Mouse (Mus musculus) thymus, postnatal 0 days (tissue): Measurements from ENCODE around the gene Hoxa9. TPM values are rescaled to one million over a fixed set of nuclear protein-coding genes. Genes with fewer than 3 reads are reported as not detected.

ENCODE experiments used
- DNase-seq: peaks from one replicate; pipeline ENCODE4 v3.0.0-alpha.2; 2015; ENCODE audit warnings: low spot score
- polyA plus RNA-seq: library from polyadenylated mRNA; unstranded; fragments of >200 nt; fragmentation: Nextera tagmentation; extraction: Ambion mirVana; gene quantifications from 2 replicates; pipeline ENCODE4 v1.2.1, GENCODE M21; 2015

Gene Hoxa9
- polyA plus RNA-seq, 1 experiment from 2014 or later: 0.81 TPM

GRCm38 (mm10) chr6:52217895-52218642, 12.8 kb downstream of the Hoxa9 start:
- DNase-seq: no peak

DNA sequence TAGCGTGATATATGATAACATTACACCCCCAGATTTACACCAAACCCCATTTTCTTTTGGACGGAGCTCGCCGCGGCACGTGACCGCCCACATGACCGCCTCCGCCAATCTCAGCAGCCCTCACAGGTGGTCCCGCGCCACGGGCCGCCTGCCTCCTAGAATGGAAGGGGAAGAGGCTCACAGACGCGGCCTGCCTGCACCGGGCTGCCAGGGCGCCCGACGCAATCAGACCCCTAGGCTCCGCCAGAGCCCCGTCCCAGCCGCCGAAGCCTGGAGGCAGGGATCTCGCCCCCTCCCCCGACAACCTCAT, 13.5 kb downstream of the Hoxa9 start:
- peak; percentile 57 for DNase-seq

DNA sequence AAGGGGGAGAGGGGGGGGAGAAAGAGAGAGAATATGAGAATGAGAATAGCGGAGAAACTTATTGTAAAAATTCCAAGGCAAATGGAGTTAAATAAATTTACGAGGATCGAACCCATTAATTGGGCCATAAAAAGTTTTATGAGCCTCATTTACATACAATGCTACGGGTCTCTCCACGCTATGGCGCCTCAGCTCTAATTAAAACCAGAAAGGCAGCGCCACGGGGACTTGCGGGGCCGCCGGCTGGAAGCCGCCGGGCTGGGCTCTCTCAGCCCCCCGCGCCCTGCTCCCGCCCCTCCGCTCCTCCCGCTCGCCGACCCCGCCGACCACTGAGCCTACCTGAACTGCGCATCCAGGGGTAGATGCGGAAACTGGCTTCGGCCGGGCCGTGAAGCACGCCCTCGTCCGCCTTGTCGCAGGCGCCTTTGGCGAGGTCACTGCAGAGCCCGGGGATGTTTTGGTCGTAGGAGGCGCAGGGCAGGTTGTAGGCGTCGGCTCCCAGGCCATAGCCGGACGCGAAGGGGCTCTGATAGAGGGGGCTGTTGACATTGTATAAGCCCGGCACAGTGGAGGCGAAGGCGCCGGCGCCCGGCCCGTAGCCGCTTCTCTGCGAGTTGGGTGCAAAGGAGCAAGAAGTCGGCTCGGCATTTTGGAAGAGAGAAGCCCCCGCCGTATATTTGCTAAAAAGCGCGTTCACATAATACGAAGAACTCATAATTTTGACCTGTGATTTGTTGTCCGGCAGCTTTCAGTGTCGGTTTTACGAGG, 14.0 kb downstream of the Hoxa9 start:
- DNase-seq: no peak

- no peak for DNase-seq
Observed at GRCm38 (mm10) chr6:52215771-52216535, 14.9 kb downstream of the Hoxa9 start.

DNA sequence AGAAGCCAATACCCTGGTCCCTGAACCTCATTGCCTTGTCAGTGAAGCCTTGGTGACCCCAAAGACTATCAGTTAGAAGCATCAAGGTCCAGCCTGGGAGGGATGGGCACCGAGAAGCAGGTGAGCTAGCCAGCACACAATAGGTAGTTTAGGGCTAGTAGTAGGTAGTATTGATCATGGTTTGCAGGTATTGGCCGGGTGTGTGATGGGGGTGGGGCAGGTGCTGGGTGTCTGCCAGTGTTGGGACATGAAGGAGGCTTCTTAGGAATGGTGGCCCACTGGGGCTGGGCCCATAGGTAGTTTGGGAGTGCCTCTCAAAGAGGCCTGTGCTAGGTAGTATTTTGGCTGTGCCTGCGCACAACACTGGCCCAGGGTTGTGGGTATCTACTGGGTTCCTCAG, 15.8 kb downstream of the Hoxa9 start:
- no peak for DNase-seq

DNA sequence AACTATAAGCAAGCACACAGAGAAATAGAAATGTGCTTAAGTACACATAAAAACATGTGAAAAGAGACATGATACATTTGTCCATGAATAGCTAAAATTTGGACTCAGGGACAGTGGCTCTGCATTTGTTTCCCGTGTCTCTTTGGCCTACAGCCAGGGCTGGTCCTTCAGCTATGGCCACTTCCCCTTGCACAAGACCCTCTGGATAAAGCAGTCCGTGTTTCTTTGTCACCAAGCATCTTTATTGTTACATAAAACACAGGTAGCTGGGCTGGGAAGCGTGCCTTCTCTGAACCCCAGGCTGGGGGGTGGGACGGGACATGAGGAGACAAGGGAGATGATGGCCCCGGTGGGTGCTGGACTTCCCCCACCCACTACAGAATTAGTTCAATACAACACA, 16.6 kb downstream of the Hoxa9 start:
- DNase-seq: no peak

- no peak for DNase-seq
Observed at GRCm38 (mm10) chr6:52213119-52213986, 17.5 kb downstream of the Hoxa9 start, which contains the start of the genes Hoxa3 and Gm28308. Hoxa3 (minus strand) TSS chr6:52213336. Gm28308 (minus strand) TSS chr6:52213339.

GRCm38 (mm10) chr6:52212556-52213118, 18.3 kb downstream of the Hoxa9 start:
- DNase-seq: no peak

DNA sequence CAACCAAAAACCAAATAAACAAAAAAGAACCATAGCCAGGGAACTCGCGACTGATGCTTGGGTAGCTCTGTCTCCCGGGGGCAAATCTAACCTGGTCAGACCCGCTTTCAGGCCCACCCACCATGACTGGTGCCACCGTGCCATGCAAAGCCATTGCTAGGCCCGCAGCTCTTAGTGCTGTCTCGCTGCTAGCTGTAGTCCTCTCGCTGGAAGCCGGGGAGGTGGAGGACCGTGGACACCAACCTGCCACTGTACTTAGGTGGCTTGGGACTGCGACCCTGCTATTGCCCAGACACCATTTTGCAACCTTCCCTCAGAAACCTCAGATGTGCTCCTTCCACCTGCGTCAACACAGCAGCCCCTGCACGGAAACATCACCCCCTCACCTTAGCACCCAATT, 18.9 kb downstream of the Hoxa9 start:
- no peak for DNase-seq

- peak; percentile 63 for DNase-seq
Observed at GRCm38 (mm10) chr6:52211170-52211935, 19.5 kb downstream of the Hoxa9 start.

- no peak for DNase-seq
Observed at GRCm38 (mm10) chr6:52209685-52210046, 21.2 kb downstream of the Hoxa9 start.

DNA sequence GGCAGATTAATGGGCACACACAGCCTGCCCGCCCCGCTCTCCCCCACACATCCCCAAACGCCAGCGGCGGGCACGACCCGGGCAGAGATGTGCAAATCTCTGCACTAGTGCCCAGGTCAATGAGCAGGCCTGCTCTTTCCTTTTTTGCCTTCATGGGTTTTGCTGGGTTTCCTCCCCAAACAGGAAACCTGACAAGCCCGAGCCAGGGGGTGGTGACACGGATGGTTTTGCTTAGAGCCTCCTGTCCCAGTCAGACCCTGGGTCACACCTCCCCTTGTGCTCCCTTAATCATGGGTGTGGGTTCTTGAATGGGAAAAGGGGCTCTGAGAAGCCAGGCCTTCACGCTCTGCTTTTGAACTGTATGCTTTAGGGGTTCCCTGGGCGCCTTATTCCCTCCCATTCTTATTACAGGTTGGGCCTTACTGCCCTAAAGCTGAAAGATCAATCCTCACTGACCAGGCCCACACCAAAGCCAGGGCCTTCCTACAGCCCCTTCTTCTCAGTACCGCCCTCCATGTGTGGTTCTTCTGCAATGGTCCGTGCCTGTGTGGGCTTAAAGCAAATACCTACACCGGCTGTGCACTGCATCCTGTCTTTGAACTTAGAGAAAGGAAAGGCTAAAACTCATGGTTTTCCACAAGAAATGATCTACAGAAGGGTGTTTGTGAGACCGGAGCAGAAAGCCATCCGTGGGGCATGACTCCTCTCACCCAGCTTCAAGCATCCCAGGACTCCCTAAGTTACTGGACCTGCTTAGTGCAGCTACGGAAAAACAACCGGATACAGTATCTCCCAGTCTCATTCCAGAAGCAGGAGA, 21.8 kb downstream of the Hoxa9 start:
- DNase-seq: no peak

- DNase-seq: no peak
Observed at GRCm38 (mm10) chr6:52208072-52208867, 22.6 kb downstream of the Hoxa9 start, which contains the start of gene Hoxa6. Hoxa6 (minus strand) TSS chr6:52208722.

DNA sequence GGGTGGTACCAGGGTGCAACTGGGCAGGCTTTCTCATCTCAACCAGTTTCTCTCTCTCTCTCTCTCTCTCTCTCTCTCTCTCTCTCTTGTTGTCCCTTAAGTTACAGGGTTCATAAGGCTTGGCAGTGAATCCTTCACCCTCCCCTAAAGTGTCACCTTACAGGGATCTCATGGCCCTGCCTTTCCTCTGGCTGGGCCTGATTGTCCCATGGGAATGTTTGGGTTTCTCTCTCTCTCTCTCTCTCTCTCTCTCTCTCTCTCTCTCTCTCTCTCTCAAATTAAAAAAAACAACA, 23.3 kb downstream of the Hoxa9 start:
- DNase-seq: no peak

- DNase-seq: no peak
Observed at GRCm38 (mm10) chr6:52206882-52207683, 23.8 kb downstream of the Hoxa9 start.

DNA sequence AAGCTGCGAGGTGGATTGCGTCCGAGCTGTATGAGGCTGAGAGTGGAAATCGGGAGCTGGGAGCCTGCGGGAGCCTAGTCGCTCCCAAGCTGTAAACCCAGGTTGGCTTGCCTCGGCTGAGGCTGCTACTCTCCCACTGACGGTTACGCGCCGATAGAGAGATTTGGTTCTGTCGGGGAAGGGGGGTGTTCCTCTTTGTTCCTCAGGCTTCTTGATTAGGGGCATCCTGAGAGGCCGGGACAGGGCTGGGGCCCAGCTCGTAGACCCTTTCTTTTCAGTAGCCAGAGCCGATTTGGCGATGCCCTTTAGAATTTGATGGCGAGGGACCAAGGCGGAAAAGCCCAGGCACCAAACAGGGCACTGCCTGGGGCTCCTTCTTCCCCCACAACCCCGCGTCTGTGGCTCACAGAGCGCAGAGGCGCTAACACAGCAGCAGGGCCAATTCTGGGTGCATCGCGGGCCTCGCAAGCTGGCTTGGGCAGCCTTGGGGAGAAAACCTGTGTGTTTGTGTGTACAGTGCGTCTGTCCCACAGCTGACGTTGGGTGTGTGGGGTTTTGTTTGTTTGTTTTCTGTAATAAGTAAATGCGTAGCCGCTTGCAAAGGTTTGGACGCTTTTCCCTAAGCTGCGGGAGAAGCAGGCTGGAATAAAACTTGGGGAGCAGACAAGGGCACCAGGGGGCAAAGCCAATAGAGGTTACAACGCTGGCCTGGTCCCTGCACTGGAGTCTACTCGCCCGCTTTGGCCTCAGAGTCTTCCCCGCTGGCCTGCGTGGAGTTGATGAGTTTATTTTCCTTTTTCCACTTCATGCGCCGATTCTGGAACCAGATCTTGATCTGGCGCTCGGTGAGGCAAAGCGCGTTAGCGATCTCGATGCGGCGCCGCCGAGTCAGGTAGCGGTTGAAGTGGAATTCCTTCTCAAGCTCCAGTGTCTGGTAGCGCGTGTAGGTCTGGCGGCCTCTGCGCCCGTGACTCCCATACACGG, 25.0 kb downstream of the Hoxa9 start:
- DNase-seq: no peak
